Mouse (Mus musculus) adrenal gland, adult 8-10 months (tissue): Measurements from ENCODE around the gene AI481877. TPM values are rescaled to one million over a fixed set of nuclear protein-coding genes. Genes with fewer than 3 reads are reported as not detected.

ENCODE experiments used
- DNase-seq: peaks from one replicate; pipeline ENCODE4 v3.0.0; 2022
- total RNA-seq, 4 experiments: library from RNA; stranded (reverse); gene quantifications; 2 replicates each; pipeline ENCODE4 v1.2.4; 2022

Gene AI481877
- total RNA-seq, 4 experiments from 2014 or later = 0.25 to 0.27 TPM; not detected in 2

- DNase-seq = no peak
Measured at GRCm38 (mm10) chr4:59123557-59123956, 15.2 kb downstream of the AI481877 start.

DNA sequence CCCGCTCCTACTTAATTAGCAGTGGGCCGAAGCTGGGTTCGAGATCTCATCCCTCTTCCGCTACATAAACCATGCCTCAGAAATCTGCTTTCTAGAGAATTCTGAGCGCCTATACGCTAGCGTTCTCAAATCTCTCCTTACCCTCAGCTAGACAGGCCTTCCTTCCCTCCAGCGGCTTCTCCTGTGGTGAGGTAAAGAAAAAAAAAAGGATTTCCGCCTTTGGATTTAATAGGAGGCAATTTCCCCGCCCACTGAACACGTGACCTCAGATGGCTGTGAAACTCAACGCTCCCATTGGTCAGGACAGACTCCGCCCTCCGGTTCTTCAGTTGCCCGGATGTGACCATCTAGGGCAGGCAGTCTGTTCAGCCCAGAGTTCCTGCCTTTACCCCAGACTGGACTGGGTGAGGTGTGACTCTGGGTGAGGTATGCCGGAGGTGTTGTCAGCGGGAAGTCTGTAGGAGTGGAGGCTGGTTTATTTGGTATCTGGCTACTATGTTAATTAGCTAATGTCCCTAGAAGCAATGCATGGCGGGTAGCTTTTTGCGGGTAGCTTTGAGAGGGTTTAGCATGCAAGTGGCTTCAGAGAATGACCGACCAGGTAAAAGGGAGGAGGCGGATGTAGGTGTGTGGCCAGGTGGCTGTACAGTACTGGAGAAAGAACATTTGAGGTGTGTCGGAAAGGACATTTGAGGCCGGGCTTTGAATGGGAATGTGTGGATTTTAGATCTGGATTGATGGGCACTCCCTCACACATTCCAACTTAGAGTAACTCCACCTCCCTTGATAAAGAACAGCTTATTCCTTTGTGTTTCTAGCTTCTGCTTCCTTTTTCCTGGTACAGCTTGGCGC lies 20.9 kb downstream of the AI481877 start:
- DNase-seq = no peak

GRCm38 (mm10) chr4:59108721-59109120 lies 30.1 kb downstream of the AI481877 start:
- DNase-seq = no peak

GRCm38 (mm10) chr4:59107886-59108285 lies 30.9 kb downstream of the AI481877 start:
- DNase-seq = no peak

DNA sequence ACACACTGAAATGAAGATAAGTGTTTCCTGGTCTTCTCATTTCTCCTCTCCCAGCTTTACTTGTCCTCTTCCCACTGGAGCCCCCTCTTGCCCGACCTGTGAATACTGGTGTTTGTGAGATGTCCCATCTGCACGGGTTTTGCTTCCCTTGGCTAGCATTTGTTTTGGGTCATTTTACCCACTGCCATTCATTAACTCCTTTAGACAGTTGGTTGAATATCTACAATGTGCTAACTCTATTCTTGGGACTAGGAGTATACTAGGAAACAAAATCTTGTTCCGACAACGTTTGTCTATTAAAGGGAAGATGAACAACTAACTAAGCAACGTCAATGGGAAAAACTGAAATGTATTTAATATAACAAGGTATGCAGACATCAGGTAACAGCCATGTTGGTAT lies 32.1 kb downstream of the AI481877 start:
- DNase-seq = no peak

GRCm38 (mm10) chr4:59104166-59104565 lies 34.6 kb downstream of the AI481877 start:
- no peak for DNase-seq

- DNase-seq = peak; percentile 49
Measured at GRCm38 (mm10) chr4:59096393-59096792, 42.4 kb downstream of the AI481877 start.

DNA sequence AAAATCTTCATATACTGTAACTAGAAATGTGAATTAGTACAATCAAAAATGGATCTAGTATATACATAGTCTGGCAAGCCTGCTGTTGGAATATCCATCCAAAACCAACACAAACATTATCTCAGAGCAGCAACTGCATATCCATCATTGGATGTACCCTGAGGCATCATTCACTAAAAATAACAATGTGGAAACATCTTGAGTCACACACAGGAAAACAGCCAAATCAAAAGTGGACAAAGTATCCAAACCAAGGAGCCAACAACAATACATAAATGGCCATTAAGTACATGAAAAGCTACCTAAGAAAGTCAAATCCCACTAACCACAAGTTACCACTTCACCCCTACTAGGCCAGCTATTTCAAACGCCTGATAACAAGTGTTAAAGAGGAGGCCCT lies 49.4 kb downstream of the AI481877 start:
- DNase-seq = no peak

DNA sequence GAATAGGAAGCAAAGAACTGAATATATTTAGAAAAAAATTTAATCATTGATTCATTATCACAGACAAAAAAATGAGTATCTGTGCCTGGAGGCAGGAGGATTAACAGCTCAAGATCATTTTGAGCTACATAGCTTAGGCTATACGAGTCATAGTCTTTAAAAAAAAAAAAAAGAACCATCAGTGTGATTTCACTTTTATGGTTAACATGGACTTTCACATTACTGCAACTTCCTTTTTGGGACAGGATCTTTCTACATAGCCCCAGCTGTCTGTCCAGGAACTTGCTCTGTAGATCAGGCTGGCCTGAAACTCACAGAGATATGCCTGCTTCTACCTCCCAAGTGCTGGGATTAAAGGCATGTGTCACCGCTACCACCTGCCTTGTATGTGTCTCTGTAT lies 55.4 kb downstream of the AI481877 start:
- no peak for DNase-seq

DNA sequence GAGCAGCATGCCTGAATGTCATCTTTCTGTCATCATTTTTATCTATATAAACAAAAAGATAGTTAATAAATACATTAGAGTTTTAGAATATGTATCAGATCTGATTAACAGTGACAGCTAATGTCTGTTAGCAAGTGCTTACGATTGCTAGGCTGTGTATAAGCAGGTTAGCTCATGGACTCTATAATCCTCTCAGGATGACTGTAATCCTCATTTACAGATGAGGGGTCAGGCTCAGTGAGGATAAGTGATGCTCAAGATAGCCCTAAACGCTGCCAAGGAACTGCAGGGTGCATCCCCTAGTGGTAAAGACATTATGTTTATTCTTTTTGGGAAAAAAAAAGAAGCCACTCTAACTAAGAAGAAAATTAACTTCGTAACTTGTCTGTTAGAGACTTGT lies 69.5 kb downstream of the AI481877 start:
- no peak for DNase-seq

- no peak for DNase-seq
Measured at GRCm38 (mm10) chr4:59062526-59062925, 76.3 kb downstream of the AI481877 start.

DNA sequence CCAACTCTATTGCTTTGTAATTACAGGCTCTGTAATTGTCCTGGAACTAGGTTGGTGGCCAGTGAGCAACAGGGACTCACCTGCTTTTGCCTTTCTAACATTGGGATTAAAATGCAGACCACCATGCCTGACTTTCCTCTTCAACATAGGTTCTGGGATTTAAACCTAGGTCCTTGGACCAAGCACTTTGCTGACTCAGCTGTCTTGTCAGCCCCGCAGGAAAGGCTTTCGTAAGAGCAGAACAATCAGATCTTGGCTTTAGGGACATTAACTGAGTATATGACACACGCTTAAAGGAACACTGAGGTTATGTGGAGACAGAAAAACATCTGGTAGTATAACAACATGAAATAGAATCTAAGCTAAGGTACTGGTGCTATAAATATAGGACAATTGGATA lies 80.9 kb downstream of the AI481877 start:
- no peak for DNase-seq

DNA sequence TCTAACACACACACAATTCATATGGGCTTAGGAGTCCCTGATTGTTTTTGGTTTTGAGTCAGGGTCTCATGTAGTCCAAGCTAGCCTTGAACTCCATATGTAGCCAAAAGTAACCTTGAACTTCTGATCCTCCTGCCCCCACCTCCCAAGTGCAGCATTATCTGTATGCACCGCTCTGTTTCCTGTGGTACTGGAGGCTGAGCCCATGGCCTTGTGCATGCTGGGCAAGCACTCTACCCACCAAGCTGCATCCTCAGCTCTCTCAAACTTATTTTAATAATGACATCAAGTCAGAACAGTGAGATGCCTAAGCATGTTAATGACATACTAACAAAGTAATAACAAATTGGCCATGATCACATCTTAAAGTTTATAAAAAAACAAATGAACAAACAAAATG lies 87.7 kb downstream of the AI481877 start:
- DNase-seq = no peak

GRCm38 (mm10) chr4:59047222-59047621 lies 91.6 kb downstream of the AI481877 start:
- no peak for DNase-seq

DNA sequence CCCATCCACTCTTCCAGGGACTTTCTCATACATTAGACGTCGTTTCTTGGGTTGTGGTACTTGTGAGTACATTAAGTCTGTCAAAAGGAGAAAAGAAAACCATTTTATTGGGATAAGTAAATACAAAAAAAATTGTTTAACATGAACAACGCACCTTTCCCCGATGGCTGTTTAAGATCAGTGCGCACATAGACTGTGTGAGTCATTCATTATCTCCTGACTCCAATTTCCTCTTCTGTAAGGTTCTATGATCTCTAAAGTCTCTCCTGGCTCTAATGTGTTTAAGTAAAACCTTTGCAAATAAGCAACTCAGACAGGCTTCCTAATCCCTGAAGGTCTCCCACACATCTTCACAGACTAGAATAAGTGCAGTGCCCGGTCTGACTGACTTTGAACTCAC lies 94.9 kb downstream of the AI481877 start:
- no peak for DNase-seq

DNA sequence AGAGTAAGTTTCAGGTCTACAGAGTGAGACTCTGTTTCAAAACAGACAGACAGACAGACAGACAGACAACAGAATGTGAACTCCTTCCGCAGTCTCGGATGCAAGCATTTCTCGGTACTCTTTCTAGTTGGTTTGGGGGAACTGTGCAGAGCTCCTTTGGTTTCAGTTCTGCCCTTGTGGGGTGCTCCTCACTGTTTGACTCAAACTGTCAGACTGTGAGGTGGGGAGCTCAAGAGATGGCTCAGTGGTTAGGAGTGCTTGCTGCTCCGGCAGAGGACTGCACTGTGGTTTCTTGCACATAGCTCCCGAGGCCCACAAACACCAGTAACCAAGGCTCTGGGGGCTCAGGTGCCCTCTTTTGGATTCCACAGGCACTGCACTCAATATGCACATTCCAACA lies 95.7 kb downstream of the AI481877 start:
- no peak for DNase-seq

GRCm38 (mm10) chr4:59040397-59041287 lies 98.1 kb downstream of the AI481877 start:
- DNase-seq = no peak

DNA sequence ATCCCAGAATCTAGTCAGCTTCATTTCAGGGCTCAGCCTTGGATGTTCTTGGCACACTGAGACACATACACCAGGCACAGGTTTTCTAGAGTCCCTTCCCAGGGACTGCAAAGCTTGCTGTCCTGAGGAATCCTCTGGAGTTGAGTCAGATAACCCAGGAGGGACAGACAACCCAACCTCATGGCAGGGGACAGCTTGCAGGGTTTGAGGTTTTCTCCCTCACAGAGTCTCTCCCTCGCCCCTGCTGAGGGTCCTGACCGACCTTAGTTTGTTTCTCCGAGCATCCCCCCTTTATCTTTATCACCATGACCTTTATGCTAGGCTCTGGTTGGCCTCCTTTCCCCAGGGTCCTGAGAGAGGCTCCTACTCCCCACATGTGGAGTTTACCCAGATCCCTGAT lies 101.3 kb downstream of the AI481877 start:
- DNase-seq = no peak

GRCm38 (mm10) chr4:59036490-59037127 lies 102.2 kb downstream of the AI481877 start:
- DNase-seq = peak; percentile 37

DNA sequence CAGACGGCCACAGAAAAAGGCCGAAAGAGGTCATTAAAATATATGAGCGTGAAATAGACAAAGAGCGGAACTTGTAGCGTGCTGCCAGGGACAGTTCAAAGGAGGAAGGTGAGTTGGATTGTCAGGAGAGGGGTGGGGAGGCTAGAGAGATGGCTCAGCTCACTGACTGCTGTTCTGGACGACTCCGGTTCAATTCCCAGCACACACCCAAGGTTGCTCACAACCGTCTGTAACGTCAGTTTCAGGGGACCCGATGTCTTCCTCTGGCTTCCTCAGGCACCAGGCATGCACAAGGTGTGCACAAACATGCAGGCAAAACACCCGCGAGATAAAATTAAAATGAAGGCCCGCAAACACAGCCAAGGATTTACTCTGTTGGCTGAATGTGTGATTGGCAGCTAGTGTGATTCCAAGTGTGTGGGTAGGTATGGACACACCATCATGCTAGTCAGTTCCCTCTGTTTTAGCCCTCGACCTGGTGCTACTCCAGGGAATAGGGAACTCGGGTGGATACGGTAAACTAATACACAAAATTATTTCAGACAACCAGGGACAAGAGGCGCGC lies 102.9 kb downstream of the AI481877 start:
- DNase-seq = no peak

GRCm38 (mm10) chr4:59034918-59035785 lies 103.6 kb downstream of the AI481877 start, which contains the start of gene Gng10:
Gene Gng10 (plus strand): TSS chr4:59035088.
- DNase-seq = peak; percentile 33
